Mouse (Mus musculus) limb, embryonic 11.5 days (tissue): ENCODE measurements around the gene Vmn2r14. TPM values are rescaled to one million over a fixed set of nuclear protein-coding genes. Genes with fewer than 3 reads are reported as not detected.
"Not testable (repeated sequence)": the region's sequence is repeated elsewhere in the genome, so short reads cannot be mapped to it uniquely, and the experiment has no call there.

Experiments
- ATAC-seq: fragments of 200-750 bp; cut with Nextera tagmentation; 2 replicates; pipeline ENCODE4 v1.8.0; 2017; ENCODE audit warnings: low read depth; ENCODE audit not compliant: insufficient number of reproducible peaks, low FRiP score, low TSS enrichment
- DNase-seq: peaks from one replicate; pipeline ENCODE4 v3.0.0-alpha.2; 2015; ENCODE audit warnings: low spot score
- H3K27ac ChIP-seq: fragments of 300-500 bp; sonication (generic); replicated peaks from 2 replicates; pipeline ENCODE4 v1.5.1; 2014; ENCODE audit warnings: low read depth, mild to moderate bottlenecking, low read length
- H3K27me3 ChIP-seq: fragments of 300-500 bp; sonication (generic); 2 replicates; pipeline ENCODE4 v1.6.1; 2014; ENCODE audit warnings: mild to moderate bottlenecking, low read length, mixed read lengths; ENCODE audit not compliant: control insufficient read depth, insufficient read depth
- H3K36me3 ChIP-seq: fragments of 300-500 bp; sonication (generic); 2 replicates; pipeline ENCODE4 v1.6.1; 2014; ENCODE audit warnings: mild to moderate bottlenecking, low read length, moderate library complexity, mixed read lengths; ENCODE audit not compliant: control insufficient read depth, insufficient read depth
- H3K4me1 ChIP-seq: fragments of 300-500 bp; sonication (generic); 2 replicates; pipeline ENCODE4 v1.6.1; 2014; ENCODE audit warnings: low read length, mixed read lengths; ENCODE audit not compliant: control insufficient read depth, insufficient read depth
- H3K4me2 ChIP-seq: fragments of 300-500 bp; sonication (generic); 2 replicates; pipeline ENCODE4 v1.6.1; 2014; ENCODE audit warnings: low read depth, mild to moderate bottlenecking, moderate library complexity; ENCODE audit not compliant: severe bottlenecking
- H3K4me3 ChIP-seq: fragments of 300-500 bp; sonication (generic); 2 replicates; pipeline ENCODE4 v1.5.1; 2014; ENCODE audit warnings: low read depth, low read length
- H3K9ac ChIP-seq: fragments of 300-500 bp; sonication (generic); 2 replicates; pipeline ENCODE4 v1.6.1; 2014; ENCODE audit warnings: mild to moderate bottlenecking, low read length
- H3K9me3 ChIP-seq: fragments of 300-500 bp; sonication (generic); 2 replicates; pipeline ENCODE4 v1.6.1; 2016; ENCODE audit warnings: low read length; ENCODE audit not compliant: control insufficient read depth
- WGBS: fragments of 180-500 bp; shearing (Covaris S2); extraction: QIAGEN DNeasy Blood & Tissue Kit; methylation state at CpG from one replicate; pipeline ENCODE4 v1.1.7; 2014; 5-methylcytosine and 5-hydroxymethylcytosine counted together
- polyA plus RNA-seq: library from polyadenylated mRNA; unstranded; fragments of >200 nt; fragmentation: Nextera tagmentation; extraction: Ambion mirVana; gene quantifications from 2 replicates; pipeline ENCODE4 v1.2.1, GENCODE M21; 2014

Vmn2r14 gene
- not detected in 2 replicates for polyA plus RNA-seq

DNA sequence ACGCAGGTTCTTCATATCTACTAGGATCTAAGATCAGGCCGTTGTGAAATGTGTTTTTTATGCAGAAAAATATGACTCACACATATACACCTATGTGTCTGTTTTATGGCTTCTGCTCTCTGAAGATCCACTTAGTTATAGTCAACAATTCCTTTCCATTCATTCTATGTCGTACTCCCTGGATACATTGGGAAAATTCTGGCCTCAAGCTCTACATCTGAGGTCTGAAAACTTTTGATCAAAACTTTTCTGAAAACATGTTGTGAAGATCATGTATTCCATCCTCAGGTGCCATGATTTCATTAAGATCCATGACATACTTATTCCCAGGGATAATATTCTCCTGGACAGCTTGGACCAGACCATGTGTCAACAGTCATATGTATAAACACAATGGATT is at the start of gene Vmn2r14:
Vmn2r14 (minus strand) TSS at position 101 of the 400 bp plus-strand sequence.
- no peaks in the 10 kb centered on the region for H3K4me1 ChIP-seq
- 77% methylated on average over 3 of the region's 3 CpGs for WGBS
- H3K4me2 ChIP-seq, result no peak within 1 kb of the TSS
- ATAC-seq (no peak), DNase-seq (no peak)
- H3K36me3 ChIP-seq, result no peaks in the 10 kb centered on the region
- H3K27ac ChIP-seq, result no peak within 1 kb of the TSS
- H3K4me3 ChIP-seq, result no peak within 1 kb of the TSS
- no peaks in the 10 kb centered on the region for H3K27me3 ChIP-seq
- H3K9ac ChIP-seq, result no peak within 1 kb of the TSS
- H3K9me3 ChIP-seq, result no peaks in the 10 kb centered on the region

- not testable (repeated sequence) for ATAC-seq, H3K27ac ChIP-seq, DNase-seq, H3K9ac ChIP-seq, H3K4me1 ChIP-seq, H3K36me3 ChIP-seq, H3K4me2 ChIP-seq, H3K27me3 ChIP-seq, H3K9me3 ChIP-seq, H3K4me3 ChIP-seq
- WGBS, result 52% methylated on average over 2 of the region's 2 CpGs
These were observed 32.4 kb downstream of the Vmn2r14 start, which contains the start of gene Vmn2r13 for GRCm38 (mm10) chr5:109192099-109192498. Gene Vmn2r13 (minus strand): TSS chr5:109192199.

GRCm38 (mm10) chr5:109166851-109167250 is 57.7 kb downstream of the Vmn2r14 start:
- not testable (repeated sequence) for H3K4me1 ChIP-seq, H3K4me2 ChIP-seq, H3K27me3 ChIP-seq, H3K27ac ChIP-seq, H3K36me3 ChIP-seq, H3K9ac ChIP-seq, H3K4me3 ChIP-seq, ATAC-seq, H3K9me3 ChIP-seq, DNase-seq
- WGBS, result 89% methylated on average over 4 of the region's 4 CpGs

Other genes starting within 250 kb of the Vmn2r14 start
- gene Vmn2r10, start 218.2 kb downstream of the Vmn2r14 start, polyA plus RNA-seq, result not detected in 2 replicates
- not detected in 2 replicates for gene Vmn2r11, start 165.1 kb downstream of the Vmn2r14 start, polyA plus RNA-seq
- not detected in 2 replicates for gene Vmn2r12, start 126.8 kb downstream of the Vmn2r14 start, polyA plus RNA-seq
- gene Vmn2r13, start 32.5 kb downstream of the Vmn2r14 start, polyA plus RNA-seq, result not detected in 2 replicates
- not detected in 2 replicates for gene Vmn2r15, start 72.9 kb upstream of the Vmn2r14 start, polyA plus RNA-seq
- gene Vmn2r16, start 105.5 kb upstream of the Vmn2r14 start, polyA plus RNA-seq, result not detected in 2 replicates
- gene Vmn2r17, start 195.0 kb upstream of the Vmn2r14 start, polyA plus RNA-seq, result not detected in 2 replicates